Mouse (Mus musculus): ENCODE measurements around the gene Wbp2nl.
A peak's percentile ranks its signal among the peaks of the same experiment; 100 is the strongest.

- TF ChIP-seq CTCF (IDR thresholded peaks at IDR 0.05; ENCODE audit: low read depth, low read length) (peak; percentile 77), TAL1 (conservative IDR thresholded peaks at IDR 0.05; ENCODE audit: low read depth, low read length) (no peak), GATA2 (IDR thresholded peaks at IDR 0.05; ENCODE audit: borderline replicate concordance, low read depth, low read length) (no peak), POLR2AphosphoS5 (IDR thresholded peaks at IDR 0.05; ENCODE audit: insufficient replicate concordance, low read depth, low read length) (no peak), GATA1 (IDR thresholded peaks at IDR 0.05; ENCODE audit: borderline replicate concordance, low read length) (no peak)
Measured at GRCm38 (mm10) chr15:82271201-82271600, 27.6 kb upstream of the Wbp2nl start.

Data from G1E (cell line).